Mouse (Mus musculus): ENCODE results near the gene Agl. TPM values are rescaled to one million over a fixed set of nuclear protein-coding genes. Genes with fewer than 3 reads are reported as not detected.
"Not testable (repeated sequence)": the region's sequence is repeated elsewhere in the genome, so short reads cannot be mapped to it uniquely, and the experiment has no call there.

The Agl gene
- polyA plus RNA-seq, 1 experiment from 2014 or later = 17.6 TPM

DNA sequence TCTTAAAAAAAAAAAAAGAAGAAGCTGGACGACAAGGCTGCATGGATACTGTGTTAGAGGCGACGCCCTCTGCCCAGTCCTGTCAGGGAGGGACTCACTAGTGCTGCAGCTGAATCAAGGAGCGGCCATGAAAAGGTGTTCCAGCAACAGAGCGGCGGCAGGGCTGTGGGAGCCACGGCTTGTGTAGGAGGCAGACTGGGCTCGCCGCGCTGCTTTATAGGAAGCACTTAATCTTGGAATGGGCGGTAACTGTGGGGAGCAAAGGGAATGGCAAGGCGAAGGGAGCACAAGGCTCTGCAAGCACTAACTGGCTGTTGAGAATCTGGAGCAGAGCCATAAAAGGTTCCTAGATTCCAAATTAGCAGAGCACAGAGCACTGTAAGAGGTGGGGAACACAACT is 34.1 kb downstream of the Agl start:
- no peak for ATAC-seq (replicated peaks)
- Histone ChIP-seq H3K27ac (no peak overlapping the region), H3K36me3 (replicated peaks) (peaks cover 42% of the 10 kb centered on the region), H3K9me3 (no peaks in the 10 kb centered on the region), H3K9ac (no peak overlapping the region), H3K4me2 (no peak overlapping the region), H3K4me3 (no peak overlapping the region), H3K4me1 (no peaks in the 10 kb centered on the region), H3K27me3 (replicated peaks) (no peaks in the 10 kb centered on the region)
- 88% methylated on average over 12 of the region's 12 CpGs for WGBS

DNA sequence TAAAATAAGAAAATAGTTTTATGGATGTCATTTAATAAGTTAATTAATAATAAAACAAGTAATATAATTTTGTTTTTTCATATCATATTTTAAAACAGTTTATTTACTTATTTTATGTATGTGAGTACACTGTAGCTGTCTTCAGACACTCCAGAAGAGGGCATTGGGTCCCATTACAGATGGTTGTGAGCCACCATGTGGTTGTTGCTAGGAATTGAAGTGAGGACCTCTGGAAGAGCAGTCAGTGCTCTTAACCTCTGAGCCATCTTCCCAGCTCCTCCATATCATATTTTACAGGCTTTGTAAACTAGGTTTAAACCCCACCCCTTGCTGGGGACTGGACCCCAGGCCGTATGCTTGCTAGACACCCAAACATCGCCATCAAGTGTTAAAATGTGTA is 36.4 kb downstream of the Agl start:
- H3K27ac ChIP-seq = no peak overlapping the region
- H3K27me3 ChIP-seq (replicated peaks) = no peaks in the 10 kb centered on the region
- no peak overlapping the region for H3K4me2 ChIP-seq
- WGBS = 88% methylated on average over 2 of the region's 2 CpGs
- no peak overlapping the region for H3K4me3 ChIP-seq
- H3K9ac ChIP-seq = no peak overlapping the region
- H3K9me3 ChIP-seq = no peaks in the 10 kb centered on the region
- peaks cover 35% of the 10 kb centered on the region for H3K36me3 ChIP-seq (replicated peaks)
- no peak for ATAC-seq (replicated peaks)
- H3K4me1 ChIP-seq = no peaks in the 10 kb centered on the region

GRCm38 (mm10) chr3:116766963-116767362 is 41.0 kb downstream of the Agl start:
- H3K9me3 ChIP-seq; H3K4me2 ChIP-seq; H3K27me3 ChIP-seq (replicated peaks); H3K4me1 ChIP-seq; ATAC-seq (replicated peaks); H3K4me3 ChIP-seq; H3K9ac ChIP-seq; H3K27ac ChIP-seq: not testable (repeated sequence)
- 93% methylated on average over 7 of the region's 7 CpGs for WGBS
- peaks cover 23% of the 10 kb centered on the region; the same call in 1 of the 2 replicates for H3K36me3 ChIP-seq (replicated peaks)

- Histone ChIP-seq H3K4me1 (no peaks in the 10 kb centered on the region), H3K9ac (no peak overlapping the region), H3K9me3 (no peaks in the 10 kb centered on the region), H3K27me3 (replicated peaks) (no peaks in the 10 kb centered on the region), H3K4me2 (no peak overlapping the region), H3K4me3 (no peak overlapping the region), H3K36me3 (replicated peaks) (peaks cover 16% of the 10 kb centered on the region), H3K27ac (no peak overlapping the region)
- ATAC-seq (replicated peaks) = no peak
- WGBS = 92% methylated on average over 8 of the region's 8 CpGs
These were observed 55.1 kb downstream of the Agl start for GRCm38 (mm10) chr3:116752818-116753217.

- H3K9ac ChIP-seq = no peak overlapping the region
- no peaks in the 10 kb centered on the region for H3K27me3 ChIP-seq (replicated peaks)
- H3K36me3 ChIP-seq (replicated peaks) = peaks cover 10% of the 10 kb centered on the region
- no peak overlapping the region for H3K4me3 ChIP-seq
- WGBS = 87% methylated on average over 4 of the region's 4 CpGs
- no peaks in the 10 kb centered on the region for H3K4me1 ChIP-seq
- 0 out of 2 replicates have a peak, but pooled peaks have one; percentile 62 for ATAC-seq (replicated peaks)
- H3K27ac ChIP-seq = no peak overlapping the region
- H3K4me2 ChIP-seq = no peak overlapping the region
- H3K9me3 ChIP-seq = no peaks in the 10 kb centered on the region
These were observed 56.6 kb downstream of the Agl start for GRCm38 (mm10) chr3:116751191-116751860.

GRCm38 (mm10) chr3:116748391-116749170 is 59.4 kb downstream of the Agl start:
- no peaks in the 10 kb centered on the region for H3K27me3 ChIP-seq (replicated peaks)
- H3K4me3 ChIP-seq = no peak overlapping the region
- H3K4me1 ChIP-seq = no peaks in the 10 kb centered on the region
- H3K9me3 ChIP-seq = no peaks in the 10 kb centered on the region
- 0 out of 2 replicates have a peak, but pooled peaks cover 4% of the 10 kb centered on the region for H3K36me3 ChIP-seq (replicated peaks)
- WGBS = 56% methylated on average over 8 of the region's 8 CpGs
- H3K4me2 ChIP-seq = no peak overlapping the region
- peak; percentile 50 for ATAC-seq (replicated peaks)
- no peak overlapping the region for H3K27ac ChIP-seq
- H3K9ac ChIP-seq = no peak overlapping the region

- H3K9me3 ChIP-seq; H3K27me3 ChIP-seq (replicated peaks); H3K4me3 ChIP-seq; ATAC-seq (replicated peaks); H3K4me1 ChIP-seq; H3K27ac ChIP-seq; H3K9ac ChIP-seq; H3K36me3 ChIP-seq (replicated peaks); H3K4me2 ChIP-seq: not testable (repeated sequence)
- 89% methylated on average over 7 of the region's 7 CpGs for WGBS
These were observed 60.3 kb downstream of the Agl start for GRCm38 (mm10) chr3:116747648-116748047.

DNA sequence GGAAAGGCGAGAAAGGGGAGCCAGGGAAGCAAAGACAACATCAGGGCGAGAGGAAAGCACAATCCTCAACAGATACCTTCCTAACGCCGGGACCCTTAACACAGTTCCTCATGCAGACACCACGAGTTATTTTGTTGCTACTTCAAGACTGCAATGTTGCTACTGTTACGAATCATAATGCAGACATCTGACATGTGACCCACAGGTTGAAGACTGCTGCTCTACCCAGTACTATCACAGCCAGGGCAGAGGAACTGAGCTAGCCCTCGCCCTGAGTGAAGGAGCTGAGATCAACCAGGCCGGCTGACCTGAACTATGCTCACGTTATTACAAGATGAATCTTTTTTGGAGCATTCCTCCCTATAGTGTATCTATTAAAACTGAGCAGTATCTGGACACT is 67.0 kb downstream of the Agl start:
- H3K36me3 ChIP-seq (replicated peaks) = 0 out of 2 replicates have a peak, but pooled peaks cover 4% of the 10 kb centered on the region
- no peak for ATAC-seq (replicated peaks)
- no peaks in the 10 kb centered on the region for H3K9me3 ChIP-seq
- H3K4me2 ChIP-seq = no peak overlapping the region
- WGBS = 87% methylated on average over 9 of the region's 9 CpGs
- H3K27me3 ChIP-seq (replicated peaks) = no peaks in the 10 kb centered on the region
- no peak overlapping the region for H3K4me3 ChIP-seq
- H3K4me1 ChIP-seq = no peaks in the 10 kb centered on the region
- no peak overlapping the region for H3K27ac ChIP-seq
- no peak overlapping the region for H3K9ac ChIP-seq

DNA sequence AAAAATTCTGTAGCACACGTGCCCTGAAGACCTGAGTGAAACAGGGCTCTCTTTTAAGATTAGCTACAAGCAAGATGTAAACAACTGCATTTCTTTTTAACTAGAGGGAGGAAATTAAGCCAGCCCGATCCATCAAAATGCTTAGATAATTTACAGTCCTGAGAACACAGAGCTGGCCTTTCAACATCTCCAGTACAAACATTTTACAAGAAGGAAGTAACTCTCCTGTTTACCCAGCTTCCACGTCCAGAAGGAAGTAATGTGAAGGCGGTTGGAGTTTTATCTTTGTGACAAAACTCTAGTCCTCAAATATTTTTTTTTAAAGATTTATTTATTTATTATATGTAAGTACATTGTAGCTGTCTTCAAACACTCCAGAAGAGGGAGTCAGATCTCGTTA is 67.9 kb downstream of the Agl start:
- Histone ChIP-seq H3K27me3 (replicated peaks) (no peaks in the 10 kb centered on the region), H3K36me3 (replicated peaks) (0 out of 2 replicates have a peak, but pooled peaks cover 4% of the 10 kb centered on the region), H3K4me2 (no peak overlapping the region), H3K9ac (no peak overlapping the region), H3K4me3 (no peak overlapping the region), H3K27ac (no peak overlapping the region), H3K9me3 (no peaks in the 10 kb centered on the region), H3K4me1 (no peaks in the 10 kb centered on the region)
- WGBS = 96% methylated on average over 5 of the region's 5 CpGs
- ATAC-seq (replicated peaks) = no peak

DNA sequence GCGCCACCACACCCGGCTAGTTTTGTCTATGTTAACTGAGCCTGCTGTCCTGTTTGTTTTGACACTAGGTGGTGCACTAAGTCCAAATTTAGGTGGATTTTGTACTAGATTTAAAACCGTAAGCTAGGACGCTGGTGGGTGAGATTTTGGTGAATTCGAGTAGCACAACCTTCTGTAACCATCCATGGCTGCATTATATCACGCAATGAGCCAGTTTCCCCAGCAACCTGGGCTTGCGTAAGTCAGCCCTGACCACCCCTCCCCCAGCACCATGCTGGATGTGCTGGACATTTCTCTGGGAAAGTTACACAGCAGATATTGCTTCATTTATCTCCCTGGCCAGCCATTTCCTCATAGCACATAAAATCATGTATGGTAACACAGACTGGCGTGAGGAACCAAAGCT is 70.6 kb downstream of the Agl start:
- ATAC-seq (replicated peaks) = no peak
- H3K4me1 ChIP-seq = no peaks in the 10 kb centered on the region
- H3K9ac ChIP-seq = no peak overlapping the region
- H3K9me3 ChIP-seq = no peaks in the 10 kb centered on the region
- no peak overlapping the region for H3K27ac ChIP-seq
- H3K27me3 ChIP-seq (replicated peaks) = no peaks in the 10 kb centered on the region
- 79% methylated on average over 8 of the region's 8 CpGs for whole genome bisulfite sequencing
- H3K4me2 ChIP-seq = no peak overlapping the region
- H3K4me3 ChIP-seq = no peak overlapping the region
- H3K36me3 ChIP-seq (replicated peaks) = no peaks in the 10 kb centered on the region

DNA sequence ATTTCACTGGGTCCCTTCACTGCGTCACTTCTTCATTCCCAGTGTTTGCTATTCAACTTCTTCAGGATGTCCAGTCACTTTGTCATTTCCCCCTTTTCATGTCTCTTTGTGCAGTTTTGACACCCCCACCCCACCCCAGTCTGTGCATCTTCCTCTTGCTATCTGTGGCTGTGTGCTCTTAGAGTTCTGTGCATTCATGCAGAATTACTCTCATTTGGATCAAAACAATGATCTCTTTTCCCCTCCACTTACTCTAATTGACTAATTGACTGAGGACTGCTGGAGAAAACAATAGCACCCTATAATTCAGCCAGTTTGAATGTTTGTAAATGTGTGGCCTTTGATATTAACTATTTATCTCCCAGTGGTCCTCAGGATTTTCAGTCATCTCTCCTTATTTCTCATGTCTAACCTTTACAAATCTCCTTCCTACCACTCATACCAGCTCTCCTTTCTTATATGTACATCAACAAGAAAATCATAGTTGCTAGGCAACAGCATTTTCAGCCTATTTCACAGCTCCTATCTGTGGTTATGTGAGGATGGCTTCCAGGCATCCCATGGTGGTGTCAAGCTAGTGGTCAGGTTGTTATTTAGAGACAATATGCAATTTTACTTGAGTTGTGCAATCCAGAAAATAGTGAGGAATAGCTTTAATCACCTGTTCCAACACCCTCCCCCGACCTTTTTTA is 78.3 kb downstream of the Agl start:
- 74% methylated on average over 2 of the region's 2 CpGs for WGBS
- H3K27ac ChIP-seq = no peak overlapping the region
- H3K27me3 ChIP-seq (replicated peaks) = no peaks in the 10 kb centered on the region

DNA sequence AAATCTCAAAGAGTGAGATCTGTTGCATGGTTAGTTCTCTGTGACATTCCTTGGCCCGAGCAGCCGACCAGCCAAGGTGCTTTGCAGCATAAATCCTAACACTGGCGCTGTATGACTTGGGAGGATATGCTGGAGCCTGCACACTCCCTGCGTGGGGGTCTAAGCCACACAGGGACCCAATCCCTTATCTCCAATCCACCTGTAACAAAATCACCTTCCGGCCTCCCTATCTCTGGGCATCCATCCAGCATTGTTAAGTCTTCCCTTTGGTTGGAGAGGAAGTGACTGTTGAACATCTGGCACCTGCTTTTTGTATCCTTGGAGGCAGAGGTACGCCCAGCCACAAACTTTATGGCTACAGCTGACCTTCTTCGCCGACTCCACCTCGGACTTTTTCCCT is 81.2 kb downstream of the Agl start:
- H3K27me3 ChIP-seq (replicated peaks) = no peaks in the 10 kb centered on the region
- H3K9ac ChIP-seq = no peak overlapping the region
- no peak for ATAC-seq (replicated peaks)

More for the DNA sequence above, 78.3 kb downstream of the Agl start:
- no peak overlapping the region for H3K4me3 ChIP-seq
- no peak overlapping the region for H3K4me2 ChIP-seq
- H3K9me3 ChIP-seq = no peaks in the 10 kb centered on the region
- H3K36me3 ChIP-seq (replicated peaks) = no peaks in the 10 kb centered on the region
- no peak; the same call in 1 of the 2 replicates for ATAC-seq (replicated peaks)
- no peaks in the 10 kb centered on the region for H3K4me1 ChIP-seq
- H3K9ac ChIP-seq = no peak overlapping the region

More for the DNA sequence above, 81.2 kb downstream of the Agl start:
- Histone ChIP-seq H3K4me3 (no peak overlapping the region), H3K9me3 (no peaks in the 10 kb centered on the region), H3K27ac (no peak overlapping the region), H3K36me3 (replicated peaks) (no peaks in the 10 kb centered on the region), H3K4me1 (no peaks in the 10 kb centered on the region), H3K4me2 (no peak overlapping the region)
- WGBS = 76% methylated on average over 9 of the region's 9 CpGs

Data from midbrain, embryonic 15.5 days (tissue).